In the genomic region with DNA sequence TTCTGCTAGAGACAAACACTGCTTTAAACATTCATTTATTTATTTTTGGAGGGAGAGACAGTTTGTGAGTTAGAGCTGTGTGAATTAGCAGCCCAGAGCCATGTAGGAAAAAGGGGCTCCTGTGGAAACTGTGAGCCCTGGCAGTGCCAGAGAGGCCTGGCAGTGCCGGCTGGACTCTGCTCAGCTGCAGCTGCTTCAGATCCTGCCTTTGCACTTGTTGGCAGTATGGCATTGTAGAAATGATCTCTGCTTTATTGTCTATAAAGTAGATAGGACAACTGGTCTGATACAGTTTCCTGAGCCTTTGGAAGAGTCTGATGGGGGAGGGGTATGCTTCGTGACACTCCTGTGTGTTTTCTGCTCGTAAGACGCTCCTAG, we compare ENCODE assay signal across 8 mouse cellular contexts.
DNase-seq lines count a peak whose midpoint lies in the region; ATAC-seq lines count a peak whose summit lies in the region.

No protein-coding gene starts in this region.

- peaks cover 13% of the 10 kb centered on the region for H3K36me3 ChIP-seq in heart, embryonic 13.5 days
- no peaks in the 10 kb centered on the region for H3K36me3 ChIP-seq in intestine, embryonic 16.5 days (ENCODE audit: control insufficient read depth, insufficient read depth, low read length)

- 47% methylated on average over 4 of the region's 4 CpGs for WGBS in heart, embryonic 13.5 days
- 57% methylated on average over 4 of the region's 4 CpGs for WGBS in intestine, embryonic 16.5 days

- H3K4me1 ChIP-seq in heart, embryonic 13.5 days: peaks cover 96% of the 10 kb centered on the region
- H3K4me1 ChIP-seq in intestine, embryonic 16.5 days (ENCODE audit: control insufficient read depth, insufficient read depth, low read length): peaks cover 41% of the 10 kb centered on the region

- H3K27me3 ChIP-seq in heart, embryonic 13.5 days (replicated peaks): no peaks in the 10 kb centered on the region
- H3K27me3 ChIP-seq in intestine, embryonic 16.5 days (replicated peaks; ENCODE audit: control insufficient read depth, insufficient read depth, low read length): no peaks in the 10 kb centered on the region

- H3K27ac ChIP-seq in heart, embryonic 13.5 days (replicated peaks): no peak overlapping the region
- H3K27ac ChIP-seq in intestine, embryonic 16.5 days (ENCODE audit: low read length): peak overlapping the region; percentile 65

- no peaks in the 10 kb centered on the region for H3K9me3 ChIP-seq in heart, embryonic 13.5 days
- H3K9me3 ChIP-seq in intestine, embryonic 16.5 days (ENCODE audit: control insufficient read depth, low read length): no peaks in the 10 kb centered on the region

- H3K4me2 ChIP-seq in heart, embryonic 13.5 days: no peak overlapping the region
- no peak overlapping the region; the same call in 1 of the 2 replicates for H3K4me2 ChIP-seq in intestine, embryonic 16.5 days (ENCODE audit: low read depth, low read length)

- DNase-seq in heart, postnatal 4 days: no peak
- DNase-seq in thymus, postnatal 4 days: peak; percentile 25
- DNase-seq in thymus, postnatal 14 days: no peak
- no peak for DNase-seq in embryo, embryonic 10.5 days (ENCODE audit: low spot score)
- DNase-seq in lung, adult 18-20 months: no peak

- no peak for ATAC-seq in heart, embryonic 13.5 days (ENCODE audit: extremely low read depth, insufficient number of reproducible peaks, low FRiP score, low TSS enrichment)
- peak; percentile 27; the same call in 1 of the 2 replicates for ATAC-seq in intestine, embryonic 16.5 days
- ATAC-seq in megakaryocyte progenitor cell, adult 5-6 weeks (replicated peaks; ENCODE audit: poor library complexity): no peak

- 0 out of 2 replicates have a peak overlapping the region, but pooled peaks have one; percentile 15 for H3K9ac ChIP-seq in heart, embryonic 13.5 days
- no peak overlapping the region for H3K9ac ChIP-seq in intestine, embryonic 16.5 days (ENCODE audit: low read depth, low read length)

- H3K4me3 ChIP-seq in heart, embryonic 13.5 days: no peak overlapping the region
- no peak overlapping the region for H3K4me3 ChIP-seq in intestine, embryonic 16.5 days (ENCODE audit: low read length)
